Mouse (Mus musculus) kidney, adult 11 months (tissue): Measurements from ENCODE around the gene Mobp.

Experiments used
- DNase-seq: peaks from one replicate; pipeline ENCODE4 v3.0.0; 2022

The Mobp gene

DNA sequence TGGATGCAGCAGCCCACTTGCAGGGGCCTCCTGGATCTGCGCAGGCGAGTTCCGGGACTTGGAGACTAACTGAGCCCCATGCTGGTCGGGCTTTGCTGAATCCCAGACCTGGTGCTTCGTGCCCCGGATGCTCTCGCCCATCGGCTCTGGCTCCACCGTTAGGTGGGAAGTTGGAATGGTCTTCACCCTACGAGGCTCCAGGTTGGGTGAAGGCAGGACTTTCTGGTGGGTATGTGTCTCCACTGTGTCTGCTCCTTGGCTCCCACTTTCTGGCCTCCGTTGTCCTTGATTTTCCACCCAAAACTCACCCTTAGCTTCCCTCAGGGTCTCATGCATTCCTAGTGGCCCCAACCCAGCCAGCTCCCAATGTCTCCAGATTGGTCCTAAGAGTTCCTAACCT, 14.1 kb upstream of the Mobp start:
- no peak for DNase-seq

DNA sequence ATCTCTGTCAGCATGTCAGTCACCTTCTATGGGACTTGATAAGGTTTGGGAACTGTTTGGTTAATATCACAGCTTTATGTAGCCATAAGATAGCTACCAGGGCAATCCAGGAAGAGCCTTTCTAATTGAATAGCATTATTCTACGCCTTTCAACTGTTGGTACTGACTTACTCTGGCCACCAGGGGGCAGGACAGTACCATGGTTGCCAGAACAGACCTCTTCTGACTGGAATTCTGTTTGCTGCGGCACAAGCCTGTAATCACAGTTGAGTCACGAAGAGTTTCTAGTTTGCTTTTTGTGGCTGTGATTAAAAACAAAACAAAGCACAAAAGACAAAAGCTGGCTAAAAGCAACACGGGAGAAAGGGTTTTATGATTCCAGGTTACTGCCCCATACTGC, 8.9 kb upstream of the Mobp start:
- peak; percentile 26 for DNase-seq

DNA sequence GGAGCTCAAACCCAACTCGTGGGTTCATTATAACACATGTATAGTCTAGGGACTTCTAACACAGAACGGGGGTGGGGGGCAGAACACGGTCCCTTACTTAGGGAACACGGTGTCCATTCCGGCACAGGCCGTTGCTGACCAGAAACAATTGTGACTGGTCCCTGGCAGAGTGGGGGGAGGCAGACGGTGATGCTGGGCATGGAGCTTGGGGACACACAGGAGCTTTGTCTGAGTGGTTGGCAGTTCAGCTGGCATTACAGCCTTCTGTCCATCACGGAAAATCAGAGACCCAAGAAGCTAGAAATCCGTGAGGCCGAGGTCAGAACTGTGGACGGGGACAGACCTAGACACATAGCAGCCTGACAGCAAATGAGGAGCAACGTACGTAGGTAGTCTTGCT, 5.0 kb upstream of the Mobp start:
- no peak for DNase-seq

DNA sequence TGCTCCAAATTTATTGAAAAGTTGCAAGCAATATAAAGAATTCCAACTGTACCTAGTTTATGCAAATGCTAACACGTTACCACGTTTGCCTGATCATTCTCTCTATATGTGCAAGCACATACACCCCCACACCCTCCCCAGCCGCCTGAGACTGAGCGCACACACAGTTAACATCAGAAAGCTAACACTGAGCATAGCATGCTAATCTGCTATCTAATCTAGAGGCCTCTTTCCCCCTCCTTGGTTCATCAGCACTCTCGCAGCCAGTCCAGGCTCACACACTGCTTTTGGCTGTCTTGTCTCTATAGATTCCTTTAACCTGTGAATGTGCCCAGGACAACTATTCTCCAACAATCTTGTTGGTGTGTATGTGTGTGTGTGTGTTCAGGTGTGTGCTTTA, 1.6 kb downstream of the Mobp start:
- no peak for DNase-seq

DNA sequence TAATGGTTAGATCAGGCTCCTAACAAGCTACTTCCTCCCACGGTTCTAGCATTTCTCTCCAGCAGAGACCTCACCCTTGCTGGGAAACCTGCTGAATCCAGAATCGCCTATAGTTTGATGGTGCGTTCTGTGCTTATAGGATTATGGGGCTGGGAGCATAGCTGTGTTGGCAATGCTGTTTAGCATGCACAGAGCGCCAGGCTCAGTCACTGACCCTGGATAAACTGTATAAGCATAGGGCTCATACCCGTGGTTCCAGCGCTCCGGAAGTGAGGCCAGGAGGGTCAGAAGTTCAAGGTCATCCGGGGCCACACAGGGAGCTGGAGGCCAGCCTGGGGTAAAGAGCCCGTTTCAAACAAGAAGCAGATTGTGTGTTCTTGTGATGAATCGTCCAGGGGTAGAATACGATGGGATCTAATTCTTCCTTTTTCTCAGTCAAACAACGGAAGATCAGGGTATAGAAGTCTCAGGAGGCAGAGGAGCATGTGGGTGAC, 2.4 kb downstream of the Mobp start:
- no peak for DNase-seq

DNA sequence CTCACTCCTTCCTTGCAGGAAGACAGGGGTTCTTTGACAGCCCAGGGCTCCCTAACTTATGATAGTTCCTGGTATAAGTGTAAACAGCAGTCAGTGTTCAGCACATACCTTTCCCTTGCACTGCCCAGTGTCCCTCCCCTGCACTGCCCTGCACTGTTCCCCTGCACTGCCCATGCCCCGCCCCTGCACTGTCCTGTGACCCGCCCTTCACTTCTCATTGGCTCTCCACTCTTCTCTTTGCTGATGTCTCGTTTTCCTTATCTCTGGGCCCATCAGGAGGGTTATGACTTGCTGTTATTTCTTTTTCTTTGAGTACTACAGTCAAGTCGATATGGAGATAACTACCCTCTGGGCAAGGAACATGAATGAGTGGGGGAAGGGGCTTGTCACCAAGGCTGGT, 8.5 kb downstream of the Mobp start:
- no peak for DNase-seq

DNA sequence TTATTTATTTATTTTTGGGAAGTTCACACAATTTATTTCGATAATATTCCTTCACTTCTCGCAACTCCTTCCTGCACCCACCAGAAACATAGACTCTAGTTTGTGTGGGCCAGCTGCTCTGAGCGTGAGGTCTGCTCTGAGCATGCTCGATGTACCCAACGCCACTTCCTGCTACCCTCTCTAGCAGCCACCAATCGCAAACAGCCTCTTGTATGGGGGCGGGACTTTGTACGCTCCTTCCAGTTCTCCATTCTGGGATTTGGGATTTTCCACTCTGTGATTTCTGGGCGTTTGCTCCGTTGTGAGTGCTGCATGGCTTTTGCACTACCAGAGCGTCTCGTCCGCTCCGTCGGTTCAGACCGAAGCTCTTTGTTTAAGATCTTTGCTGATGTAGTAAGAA, 14.4 kb downstream of the Mobp start:
- no peak for DNase-seq

DNA sequence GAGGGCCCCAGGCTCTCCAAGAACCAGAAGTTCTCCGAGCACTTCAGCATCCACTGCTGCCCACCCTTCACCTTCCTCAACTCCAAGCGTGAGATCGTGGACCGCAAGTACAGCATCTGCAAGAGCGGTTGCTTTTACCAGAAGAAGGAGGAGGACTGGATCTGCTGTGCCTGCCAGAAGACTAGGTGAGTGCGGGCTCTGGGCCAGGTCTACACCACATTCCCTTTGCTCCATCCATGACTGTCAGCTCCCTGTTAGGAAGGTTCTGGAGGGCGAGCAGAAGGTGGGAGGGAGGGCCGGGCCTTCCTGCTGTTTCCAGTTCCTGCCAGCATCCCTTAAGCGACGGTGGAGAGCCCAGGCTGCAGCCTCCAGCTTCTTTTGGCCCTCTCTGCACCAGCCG, 18.3 kb downstream of the Mobp start:
- DNase-seq, result no peak

DNA sequence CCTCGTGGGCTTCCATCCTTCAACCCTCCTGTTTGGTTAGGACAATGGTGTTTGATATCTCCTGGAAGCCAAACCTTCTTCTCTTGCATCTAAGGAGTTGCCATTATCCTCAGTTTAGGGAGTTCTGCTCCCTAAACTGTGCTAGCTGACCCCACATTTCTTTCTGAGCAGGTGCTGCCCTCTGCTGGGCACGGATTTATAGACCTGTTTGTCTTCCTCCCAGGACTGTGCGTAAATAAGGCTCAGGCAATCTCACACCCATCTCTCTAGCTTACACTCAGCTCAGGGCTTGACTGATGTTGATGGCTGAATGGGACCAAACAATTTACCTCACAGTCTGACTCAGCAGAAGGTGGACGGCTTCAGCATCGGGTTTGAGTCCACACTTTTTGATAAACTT, 21.8 kb downstream of the Mobp start:
- peak; percentile 21 for DNase-seq

DNA sequence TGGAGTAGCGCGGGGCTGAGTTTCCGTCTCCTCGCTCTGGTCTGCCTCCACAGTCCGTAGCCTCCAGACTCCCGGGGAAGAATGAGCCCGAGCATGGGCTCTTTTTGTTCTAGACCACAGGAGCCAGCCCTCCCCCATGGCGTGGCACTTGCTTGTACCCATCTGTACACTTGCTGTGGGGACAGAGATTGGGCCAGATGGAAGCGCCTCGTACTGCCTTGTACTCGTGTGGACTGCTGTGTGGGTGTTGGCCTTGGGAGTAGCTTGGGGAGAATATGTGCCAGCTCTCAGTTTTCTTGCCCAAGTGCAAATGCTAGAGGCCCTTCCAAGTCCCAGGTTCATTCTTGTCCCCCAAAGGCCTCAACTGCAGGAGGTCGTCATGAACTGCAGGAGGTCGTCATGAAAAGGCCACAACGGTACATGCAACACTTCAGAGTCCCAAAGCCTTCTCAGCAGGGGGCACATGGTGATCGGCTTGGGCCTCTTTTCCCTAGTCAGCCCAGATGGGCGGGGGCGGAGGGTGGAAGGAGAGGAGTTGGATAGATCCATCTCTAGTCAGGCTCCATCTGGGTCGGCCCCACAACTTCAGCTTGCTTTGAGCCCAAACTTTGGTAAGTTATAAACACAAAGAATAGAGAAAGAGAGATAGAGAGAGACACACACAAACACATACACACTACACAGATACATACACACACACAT, 25.1 kb downstream of the Mobp start:
- DNase-seq, result no peak

DNA sequence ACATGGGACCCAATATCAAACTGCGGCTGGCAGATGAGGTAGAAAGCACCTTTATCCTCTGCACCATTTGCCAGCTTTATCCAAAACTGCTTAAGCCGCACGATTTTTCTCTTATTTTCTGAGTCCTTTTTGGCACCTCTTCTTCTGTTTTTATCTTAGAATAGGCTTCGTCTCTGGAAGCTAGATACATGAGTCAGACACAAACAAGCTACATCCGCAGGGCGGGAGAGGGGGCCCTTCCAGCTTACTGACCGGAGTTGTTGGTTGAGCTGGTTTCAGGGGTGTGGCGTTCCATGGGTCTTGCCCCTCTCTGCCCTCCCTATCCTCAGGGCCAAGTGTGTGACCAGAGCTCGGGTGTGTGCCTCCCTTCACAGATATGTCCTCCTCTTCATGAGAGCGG, 29.3 kb downstream of the Mobp start:
- DNase-seq, result no peak

DNA sequence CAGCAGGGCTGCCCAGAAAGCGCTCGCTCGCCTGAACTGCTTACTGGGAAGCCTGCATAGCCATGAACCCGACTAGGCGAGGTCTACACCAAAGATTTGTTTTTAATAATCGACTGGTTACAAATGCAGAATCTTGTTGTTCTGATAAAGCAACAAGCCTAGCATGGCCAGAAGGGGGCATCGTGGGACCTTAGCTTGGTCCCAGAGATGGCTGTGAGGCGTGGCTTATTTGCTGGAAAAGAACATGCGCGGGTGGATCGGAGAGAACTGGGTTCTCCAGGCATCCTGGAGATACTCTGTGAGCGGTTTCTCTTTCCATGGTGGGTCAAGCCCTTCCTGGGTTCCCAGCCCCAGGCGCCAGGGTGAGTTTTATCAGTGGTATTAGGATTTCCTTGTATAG, 35.0 kb downstream of the Mobp start:
- no peak for DNase-seq

DNA sequence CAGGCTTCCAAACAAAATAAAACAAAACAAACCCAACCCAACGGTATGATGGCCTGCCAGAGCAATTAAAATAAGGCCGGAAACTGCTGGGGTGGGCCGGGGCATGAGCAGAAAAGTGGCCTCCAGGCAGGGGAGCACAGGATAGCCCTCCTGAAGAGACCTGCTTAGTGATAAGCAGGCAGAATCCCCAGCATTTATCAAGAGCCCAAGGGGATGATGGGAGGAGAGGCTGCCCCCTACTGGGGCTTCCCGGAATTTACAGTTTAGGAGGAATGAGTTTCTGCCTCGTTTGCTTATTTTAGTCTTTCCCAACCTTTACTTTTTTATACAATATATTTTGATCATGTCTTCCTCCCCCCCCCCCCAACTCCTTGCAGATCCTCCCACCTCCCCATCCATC, 37.3 kb downstream of the Mobp start:
- DNase-seq, result no peak

DNA sequence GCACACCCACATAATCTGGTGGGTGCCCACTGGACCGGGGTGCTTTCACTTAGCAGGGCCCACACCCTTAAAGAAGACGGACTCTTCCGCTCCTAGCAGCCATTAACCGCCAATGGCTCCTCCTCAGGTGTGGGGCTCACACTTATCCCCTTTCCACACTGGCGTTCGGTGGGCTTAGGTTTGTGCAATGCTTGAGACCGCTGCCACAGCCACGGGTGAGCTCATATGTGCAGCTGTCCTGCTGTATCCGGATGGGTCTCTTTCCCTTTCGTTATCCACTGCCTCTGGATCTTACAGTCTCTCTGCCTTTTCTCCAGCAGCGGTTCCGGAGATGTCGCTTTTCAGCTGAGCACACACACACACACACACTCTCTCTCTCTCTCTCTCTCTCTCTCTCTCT, 41.4 kb downstream of the Mobp start:
- DNase-seq, result no peak

DNA sequence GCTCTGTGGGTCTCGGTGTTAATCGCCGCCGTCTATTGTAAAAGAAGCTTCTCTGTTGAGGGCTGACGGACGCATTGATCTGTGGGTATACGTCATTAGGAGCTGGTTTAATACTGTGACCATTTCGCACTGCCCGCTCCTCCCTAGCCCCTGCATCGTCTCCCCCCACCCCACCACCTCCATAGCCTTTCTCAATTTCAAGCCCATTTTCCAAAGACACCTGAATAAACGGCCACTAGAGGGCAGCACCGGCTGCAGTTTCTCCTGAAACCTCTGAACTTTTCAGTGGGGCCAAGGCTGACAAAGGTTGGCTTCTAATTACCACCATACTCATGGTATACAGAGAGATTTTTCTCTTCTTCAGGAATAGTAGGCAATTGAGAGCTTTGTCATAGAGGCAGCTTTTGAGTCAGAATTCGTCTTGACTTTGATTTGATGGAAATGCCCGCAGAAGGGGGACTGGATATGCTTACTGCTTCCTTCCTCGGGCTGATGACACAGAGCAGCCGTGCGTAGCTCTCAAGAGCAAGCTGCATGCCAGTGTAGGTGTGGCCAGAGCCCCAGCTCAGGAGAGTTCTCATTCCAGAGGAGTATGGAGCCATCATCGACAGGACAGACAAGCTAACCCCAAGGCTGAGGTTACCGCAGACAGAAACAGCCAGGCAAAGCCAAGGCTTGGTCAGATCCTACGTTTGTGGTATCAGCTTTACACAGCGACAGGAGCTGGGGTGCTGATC, 42.0 kb downstream of the Mobp start:
- DNase-seq, result peak; percentile 35

DNA sequence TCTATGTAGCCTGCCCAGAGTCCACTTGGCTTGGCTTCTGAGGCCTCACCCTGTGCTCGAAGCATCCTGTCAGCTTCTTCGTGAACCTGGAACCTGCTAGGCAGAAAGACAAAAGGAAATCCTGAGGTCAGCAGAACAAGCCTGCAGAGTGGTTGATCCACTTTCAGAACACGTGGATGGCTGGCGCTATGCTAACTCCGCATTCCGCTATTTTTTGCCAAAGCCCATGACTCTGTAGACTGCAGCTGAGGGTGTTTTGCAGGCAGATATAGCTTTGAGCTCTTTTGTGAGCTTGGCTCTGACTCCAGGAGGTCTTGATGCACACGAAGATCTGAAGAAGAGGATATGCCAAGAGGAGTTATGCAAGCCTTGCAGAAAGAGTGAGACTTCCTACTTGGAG, 43.2 kb downstream of the Mobp start:
- DNase-seq, result no peak

DNA sequence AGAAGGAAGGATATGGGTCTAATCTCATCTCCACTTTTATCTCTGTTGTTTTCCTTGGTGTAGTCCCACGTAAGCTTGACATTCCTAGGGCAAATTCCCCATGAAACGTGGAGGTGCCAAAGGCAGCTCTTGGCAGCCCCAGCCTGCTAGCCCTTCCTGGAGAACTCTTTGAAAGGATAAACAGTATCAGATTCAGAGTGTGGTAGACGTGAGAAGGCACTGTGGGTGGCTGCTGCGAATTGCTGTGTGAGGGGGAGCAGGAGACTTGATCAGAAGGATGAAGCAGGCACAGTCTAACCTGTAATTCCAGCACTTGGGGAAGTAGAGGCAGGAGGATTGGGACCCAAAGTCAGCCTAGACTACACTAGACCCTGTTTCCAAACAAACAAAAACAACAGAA, 51.4 kb downstream of the Mobp start:
- no peak for DNase-seq

DNA sequence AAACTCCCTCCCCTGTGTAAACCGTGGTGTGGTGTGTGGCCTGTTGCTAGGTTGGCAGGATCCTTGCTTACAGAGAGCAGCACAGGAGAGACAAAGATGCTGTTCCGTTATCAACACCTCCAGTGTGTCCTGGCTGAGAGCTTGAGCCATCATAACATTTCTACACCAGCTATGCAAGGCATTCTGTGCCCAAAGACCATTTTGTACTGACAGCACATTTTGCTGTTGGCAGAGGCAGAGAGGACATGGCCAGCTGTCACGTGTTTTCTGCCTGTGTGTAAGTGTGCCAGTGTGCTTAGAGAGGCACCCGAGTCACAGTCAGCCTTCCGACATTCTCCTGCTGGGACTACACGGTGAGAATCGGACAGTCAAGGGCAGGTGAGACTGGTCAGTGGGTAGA, 52.2 kb downstream of the Mobp start:
- no peak for DNase-seq

DNA sequence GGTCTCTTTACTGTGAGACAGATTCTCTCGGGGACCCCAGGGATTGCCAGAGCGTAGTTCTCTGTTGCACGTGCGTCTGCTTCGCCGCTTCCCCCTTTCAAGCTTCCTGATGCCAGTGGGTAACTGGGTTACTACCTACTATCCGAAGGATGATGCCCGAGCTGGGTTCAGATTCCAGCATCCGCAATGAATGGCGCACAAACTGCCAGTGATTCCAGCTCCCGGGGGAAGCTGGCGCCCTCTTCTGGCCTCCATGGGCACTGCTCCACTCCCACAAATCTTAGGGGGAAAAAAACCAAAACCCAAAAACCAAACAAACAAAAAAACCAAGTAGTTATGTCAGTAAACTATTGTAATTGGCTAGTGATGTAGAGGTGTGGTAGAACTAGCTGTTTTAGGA, 53.2 kb downstream of the Mobp start:
- no peak for DNase-seq

DNA sequence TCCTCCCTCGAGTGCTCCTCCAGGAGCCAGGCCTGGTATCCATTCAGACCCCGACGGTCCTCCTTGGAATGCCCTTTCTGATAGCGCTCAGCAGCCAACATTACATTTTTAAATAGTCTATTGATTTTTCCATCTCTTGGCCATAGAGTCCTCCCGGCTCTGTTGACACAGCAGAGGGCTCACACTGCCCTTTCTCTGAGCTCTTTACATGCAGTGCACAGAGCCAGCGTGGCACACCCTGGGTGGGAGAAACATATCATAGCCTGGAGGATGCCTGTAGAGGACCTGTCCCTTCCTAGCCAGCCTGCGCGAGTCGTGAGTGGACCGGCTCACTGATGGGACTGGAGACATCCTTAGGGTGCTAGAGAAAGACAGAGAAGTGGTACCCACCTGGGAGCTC, 54.4 kb downstream of the Mobp start:
- DNase-seq, result no peak

DNA sequence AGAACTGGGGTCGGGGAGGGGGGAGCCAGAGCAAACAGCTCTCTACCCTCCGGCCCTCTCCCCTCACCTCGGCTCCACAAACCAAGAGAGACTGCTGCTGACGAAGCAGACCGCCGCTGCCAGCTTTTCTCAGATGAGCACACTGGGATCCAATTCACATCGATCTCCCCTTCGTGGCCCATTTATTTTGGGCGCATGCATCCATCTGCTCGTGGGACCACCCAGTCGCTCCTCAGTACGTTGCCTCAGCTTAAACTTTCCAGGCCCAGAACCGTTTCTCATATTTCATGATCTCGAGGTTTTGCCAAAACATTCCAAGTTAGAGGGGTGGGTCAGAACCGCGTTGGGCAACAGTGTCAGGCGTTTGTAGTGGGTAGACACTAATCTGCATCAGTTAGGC, 57.4 kb downstream of the Mobp start:
- no peak for DNase-seq

DNA sequence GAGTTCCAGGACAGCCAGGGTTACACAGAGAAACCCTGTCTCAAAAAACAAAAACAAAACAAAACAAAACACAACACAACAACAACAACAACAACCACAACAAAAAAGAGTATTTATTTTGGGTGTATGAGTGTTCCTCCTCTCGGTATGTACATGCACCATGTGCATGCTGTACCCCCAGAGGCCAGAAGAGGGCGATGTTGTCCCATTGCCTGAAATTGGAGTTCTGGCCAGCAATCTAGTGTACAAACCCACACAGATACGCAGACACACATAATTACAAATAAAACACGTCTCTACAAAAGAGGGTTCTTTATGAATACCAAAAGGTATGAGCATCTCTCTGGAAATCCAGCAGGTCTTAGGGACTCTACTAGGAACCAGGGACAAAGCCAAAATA, 60.6 kb downstream of the Mobp start:
- DNase-seq, result no peak

DNA sequence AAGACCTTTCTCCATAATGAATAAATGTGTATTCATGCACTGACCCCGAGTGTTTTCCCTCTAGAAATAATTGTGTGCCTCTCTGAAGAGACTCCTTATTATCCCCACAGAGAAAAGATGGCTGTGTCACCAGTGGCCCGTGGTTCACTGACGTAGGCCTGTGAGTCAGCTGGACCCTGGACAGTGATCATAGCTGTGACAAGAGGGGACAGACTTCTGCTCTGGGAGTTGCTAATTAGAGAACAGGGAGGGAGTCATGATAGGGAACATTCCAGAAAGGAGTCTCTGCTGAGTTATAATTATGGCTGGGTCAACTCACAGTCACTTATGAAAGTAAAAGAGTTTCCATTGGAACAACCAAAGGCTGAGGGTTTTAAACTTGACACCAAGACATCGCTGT, 61.4 kb downstream of the Mobp start:
- DNase-seq, result no peak

DNA sequence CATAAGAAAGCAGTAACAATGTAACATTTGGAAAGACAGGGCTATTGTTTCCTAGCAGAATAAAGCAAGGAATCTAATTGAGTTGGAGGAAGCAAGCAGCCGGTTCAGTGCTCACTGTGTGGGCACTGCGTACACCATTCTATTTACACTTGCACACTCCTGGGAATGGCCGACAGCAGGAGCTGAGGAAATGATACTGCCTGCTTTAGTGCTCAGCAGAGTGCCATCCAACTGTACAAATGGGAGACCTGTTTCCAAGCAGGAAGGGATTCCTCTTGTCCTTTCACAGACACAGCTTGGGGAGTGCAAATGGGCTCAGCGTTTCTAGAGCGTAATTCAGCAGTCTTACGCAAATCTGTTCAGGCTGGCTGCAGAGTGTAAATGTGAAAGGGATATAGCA, 63.4 kb downstream of the Mobp start:
- no peak for DNase-seq

DNA sequence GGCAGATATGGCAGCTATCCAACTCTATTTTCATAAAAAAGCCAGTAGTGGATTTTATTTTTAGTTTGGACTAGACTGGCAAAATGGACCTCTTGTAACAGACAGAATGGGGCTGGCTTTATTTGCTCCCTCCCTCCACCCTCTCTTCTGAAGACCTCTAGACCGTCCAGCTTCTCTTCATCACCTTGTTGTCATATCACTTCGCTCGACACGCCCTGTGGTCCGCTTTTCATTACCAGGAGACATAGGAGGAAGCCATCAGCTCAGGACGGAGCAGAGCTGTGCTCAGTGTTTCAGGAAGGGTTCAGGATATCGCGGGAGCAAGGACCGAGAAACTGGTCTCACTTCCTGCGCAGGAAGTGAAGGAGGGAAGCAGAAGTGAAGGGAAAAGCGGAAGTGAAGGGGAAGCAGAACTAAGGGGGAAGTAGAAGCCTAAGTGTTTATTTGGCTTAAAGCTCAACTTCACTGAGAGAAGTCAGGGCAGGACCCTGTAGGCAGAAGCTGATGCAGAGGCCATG, 65.5 kb downstream of the Mobp start:
- DNase-seq, result no peak
